Mouse (Mus musculus) bone marrow, adult 2 months (tissue): ENCODE measurements around the gene Olfr18.

Experiments
- CTCF ChIP-seq: fragments of 200-500 bp; IDR thresholded peaks from 2 replicates; pipeline ENCODE4 v1.5.1; 2011; ENCODE audit warnings: low read length, control low read depth; ENCODE audit not compliant: control insufficient read depth, insufficient read depth
- POLR2A ChIP-seq: fragments of 200-500 bp; IDR thresholded peaks from 2 replicates; pipeline ENCODE4 v1.6.1; 2011; ENCODE audit warnings: low read depth, mild to moderate bottlenecking, control low read depth, low read length, borderline replicate concordance; ENCODE audit not compliant: control insufficient read depth

DNA sequence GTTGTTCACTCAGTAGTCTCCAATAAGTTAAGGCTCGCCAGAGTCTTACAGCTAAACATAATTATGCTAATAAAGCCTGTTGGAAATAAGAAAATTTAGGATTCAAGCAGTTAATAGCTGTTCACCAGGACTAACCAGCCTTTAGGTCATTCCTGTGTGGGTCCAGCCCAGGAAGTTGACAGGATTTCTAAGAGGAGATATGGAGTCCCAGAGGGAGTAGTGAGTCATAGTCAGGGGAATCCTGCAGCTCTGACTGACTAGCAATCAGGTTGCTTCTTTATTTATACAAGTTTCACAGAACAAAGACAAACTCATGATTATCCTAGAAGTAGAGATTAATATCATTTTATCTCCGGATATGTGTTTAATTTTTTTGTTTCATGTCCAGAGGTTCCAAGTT lies 31.4 kb upstream of the Olfr18 start:
- TF ChIP-seq CTCF, result no peak
- no peak for TF ChIP-seq POLR2A
